Mouse (Mus musculus) embryonic facial prominence, embryonic 14.5 days (tissue): ENCODE results near the gene Neurl1a. TPM values are rescaled to one million over a fixed set of nuclear protein-coding genes. Genes with fewer than 3 reads are reported as not detected.

Experiments used
- ATAC-seq: fragments of 200-750 bp; cut with Nextera tagmentation; 2 replicates; pipeline ENCODE4 v1.8.0; 2017; ENCODE audit warnings: low read depth, moderate number of reproducible peaks, moderate TSS enrichment
- DNase-seq: peaks from one replicate; pipeline ENCODE4 v3.0.0-alpha.2; 2015; ENCODE audit warnings: low spot score
- H3K27ac ChIP-seq: fragments of 300-500 bp; sonication (generic); replicated peaks from 2 replicates; pipeline ENCODE4 v1.5.1; 2014; ENCODE audit warnings: low read depth, mild to moderate bottlenecking, low read length, moderate library complexity
- H3K27me3 ChIP-seq: fragments of 300-500 bp; sonication (generic); replicated peaks from 2 replicates; pipeline ENCODE4 v1.6.1; 2014; ENCODE audit warnings: low read length; ENCODE audit not compliant: control insufficient read depth, insufficient read depth
- H3K36me3 ChIP-seq: fragments of 300-500 bp; sonication (generic); 2 replicates; pipeline ENCODE4 v1.6.1; 2014; ENCODE audit warnings: low read length, mixed read lengths; ENCODE audit not compliant: control insufficient read depth, insufficient read depth
- H3K4me1 ChIP-seq: fragments of 300-500 bp; sonication (generic); 2 replicates; pipeline ENCODE4 v1.6.1; 2014; ENCODE audit warnings: antibody characterized with exemption, low read length; ENCODE audit not compliant: control insufficient read depth, insufficient read depth
- H3K4me2 ChIP-seq: fragments of 300-500 bp; sonication (generic); 2 replicates; pipeline ENCODE4 v1.6.1; 2014; ENCODE audit warnings: low read depth, mild to moderate bottlenecking, low read length, moderate library complexity, mixed read lengths
- H3K4me3 ChIP-seq: fragments of 300-500 bp; sonication (generic); 2 replicates; pipeline ENCODE4 v1.5.1; 2014; ENCODE audit warnings: low read depth, mild to moderate bottlenecking, low read length
- H3K9ac ChIP-seq: fragments of 300-500 bp; sonication (generic); 2 replicates; pipeline ENCODE4 v1.6.1; 2014; ENCODE audit warnings: low read depth, mild to moderate bottlenecking, low read length, moderate library complexity, mixed read lengths
- H3K9me3 ChIP-seq: fragments of 300-500 bp; sonication (generic); 2 replicates; pipeline ENCODE4 v1.6.1; 2016; ENCODE audit warnings: low read length; ENCODE audit not compliant: control insufficient read depth
- WGBS: fragments of 180-500 bp; shearing (Covaris S2); extraction: QIAGEN DNeasy Blood & Tissue Kit; methylation state at CpG from one replicate; pipeline ENCODE4 v1.1.7; 2014; 5-methylcytosine and 5-hydroxymethylcytosine counted together
- polyA plus RNA-seq: library from polyadenylated mRNA; unstranded; fragments of >200 nt; fragmentation: Nextera tagmentation; extraction: Ambion mirVana; gene quantifications from 2 replicates; pipeline ENCODE4 v1.2.1, GENCODE M21; 2014

The Neurl1a gene
- polyA plus RNA-seq, 1 experiment from 2014 or later: 8.2 TPM

GRCm38 (mm10) chr19:47231389-47231788 lies 52.8 kb downstream of the Neurl1a start:
- H3K36me3 ChIP-seq: no peaks in the 10 kb centered on the region
- H3K9me3 ChIP-seq: no peaks in the 10 kb centered on the region
- H3K9ac ChIP-seq: no peak overlapping the region
- no peak overlapping the region for H3K4me3 ChIP-seq
- peaks cover 12% of the 10 kb centered on the region for H3K4me1 ChIP-seq
- H3K4me2 ChIP-seq: no peak overlapping the region
- H3K27ac ChIP-seq: no peak overlapping the region
- DNase-seq: no peak
- H3K27me3 ChIP-seq: no peaks in the 10 kb centered on the region
- 85% methylated on average over 6 of the region's 6 CpGs for WGBS
- ATAC-seq: no peak

- DNase-seq (no peak), ATAC-seq (no peak)
- H3K27me3 ChIP-seq: no peaks in the 10 kb centered on the region
- H3K4me2 ChIP-seq: no peak overlapping the region
- WGBS: 88% methylated on average over 5 of the region's 5 CpGs
- H3K4me1 ChIP-seq: peaks cover 12% of the 10 kb centered on the region
- H3K27ac ChIP-seq: no peak overlapping the region
- no peak overlapping the region for H3K9ac ChIP-seq
- no peaks in the 10 kb centered on the region for H3K9me3 ChIP-seq
- no peaks in the 10 kb centered on the region for H3K36me3 ChIP-seq
- H3K4me3 ChIP-seq: no peak overlapping the region
Measured at GRCm38 (mm10) chr19:47232077-47232865, 53.7 kb downstream of the Neurl1a start.

- WGBS: 86% methylated on average over 3 of the region's 3 CpGs
- ATAC-seq (no peak), DNase-seq (no peak)
Measured at GRCm38 (mm10) chr19:47233087-47233486, 54.5 kb downstream of the Neurl1a start.

GRCm38 (mm10) chr19:47240076-47240475 lies 61.5 kb downstream of the Neurl1a start:
- 38% methylated on average over 12 of the region's 12 CpGs for WGBS
- peak overlapping the region; percentile 46; the same call in 1 of the 2 replicates for H3K9ac ChIP-seq

More at GRCm38 (mm10) chr19:47233087-47233486, 54.5 kb downstream of the Neurl1a start:
- H3K4me1 ChIP-seq: peaks cover 12% of the 10 kb centered on the region
- H3K9ac ChIP-seq: no peak overlapping the region
- no peaks in the 10 kb centered on the region for H3K9me3 ChIP-seq
- no peak overlapping the region for H3K27ac ChIP-seq
- H3K27me3 ChIP-seq: no peaks in the 10 kb centered on the region
- no peak overlapping the region for H3K4me2 ChIP-seq
- no peak overlapping the region for H3K4me3 ChIP-seq
- H3K36me3 ChIP-seq: no peaks in the 10 kb centered on the region

GRCm38 (mm10) chr19:47240957-47241356 lies 62.3 kb downstream of the Neurl1a start:
- Histone ChIP-seq H3K4me1 (no peaks in the 10 kb centered on the region), H3K9ac (no peak overlapping the region), H3K4me2 (peak overlapping the region; percentile 44), H3K36me3 (no peaks in the 10 kb centered on the region), H3K27ac (no peak overlapping the region), H3K4me3 (peak overlapping the region; percentile 28; the same call in 1 of the 2 replicates), H3K27me3 (no peaks in the 10 kb centered on the region), H3K9me3 (no peaks in the 10 kb centered on the region)
- ATAC-seq: no peak
- WGBS: 55% methylated on average over 7 of the region's 7 CpGs
- no peak for DNase-seq

More at GRCm38 (mm10) chr19:47240076-47240475, 61.5 kb downstream of the Neurl1a start:
- Histone ChIP-seq H3K27me3 (no peaks in the 10 kb centered on the region), H3K9me3 (no peaks in the 10 kb centered on the region), H3K36me3 (no peaks in the 10 kb centered on the region), H3K4me2 (peak overlapping the region; percentile 44), H3K4me3 (peak overlapping the region; percentile 28), H3K4me1 (no peaks in the 10 kb centered on the region), H3K27ac (no peak overlapping the region)
- DNase-seq (peak; percentile 80), ATAC-seq (peak; percentile 61; the same call in 1 of the 2 replicates)

- H3K9me3 ChIP-seq: no peaks in the 10 kb centered on the region
- H3K9ac ChIP-seq: no peak overlapping the region
- no peak overlapping the region for H3K4me2 ChIP-seq
- H3K4me1 ChIP-seq: no peaks in the 10 kb centered on the region
- DNase-seq (no peak), ATAC-seq (no peak)
- no peaks in the 10 kb centered on the region for H3K27me3 ChIP-seq
- no peak overlapping the region for H3K27ac ChIP-seq
- H3K4me3 ChIP-seq: no peak overlapping the region
- no peaks in the 10 kb centered on the region for H3K36me3 ChIP-seq
- 88% methylated on average over 4 of the region's 4 CpGs for WGBS
Measured at GRCm38 (mm10) chr19:47242227-47242626, 63.6 kb downstream of the Neurl1a start.

GRCm38 (mm10) chr19:47245512-47245911 lies 66.9 kb downstream of the Neurl1a start:
- Histone ChIP-seq H3K4me3 (no peak overlapping the region), H3K27ac (no peak overlapping the region), H3K4me1 (peaks cover 5% of the 10 kb centered on the region; the same call in 1 of the 2 replicates), H3K36me3 (no peaks in the 10 kb centered on the region), H3K9ac (no peak overlapping the region), H3K9me3 (no peaks in the 10 kb centered on the region), H3K27me3 (no peaks in the 10 kb centered on the region), H3K4me2 (no peak overlapping the region)
- WGBS: 73% methylated on average over 7 of the region's 8 CpGs
- no peak for ATAC-seq
- no peak for DNase-seq

- H3K4me2 ChIP-seq: no peak overlapping the region
- peaks cover 5% of the 10 kb centered on the region for H3K4me1 ChIP-seq
- no peak for ATAC-seq
Measured at GRCm38 (mm10) chr19:47247791-47248190, 69.2 kb downstream of the Neurl1a start.

GRCm38 (mm10) chr19:47248296-47248695 lies 69.7 kb downstream of the Neurl1a start:
- peak overlapping the region; percentile 39; the same call in 1 of the 2 replicates for H3K27ac ChIP-seq
- no peak for ATAC-seq
- H3K27me3 ChIP-seq: peaks cover 17% of the 10 kb centered on the region
- H3K4me2 ChIP-seq: no peak overlapping the region
- H3K9ac ChIP-seq: no peak overlapping the region
- no peak for DNase-seq
- H3K4me3 ChIP-seq: no peak overlapping the region
- 68% methylated on average over 7 of the region's 7 CpGs for whole genome bisulfite sequencing
- no peaks in the 10 kb centered on the region for H3K36me3 ChIP-seq
- peaks cover 10% of the 10 kb centered on the region for H3K4me1 ChIP-seq
- H3K9me3 ChIP-seq: no peaks in the 10 kb centered on the region

More at GRCm38 (mm10) chr19:47247791-47248190, 69.2 kb downstream of the Neurl1a start:
- Histone ChIP-seq H3K9ac (no peak overlapping the region), H3K9me3 (no peaks in the 10 kb centered on the region), H3K4me3 (no peak overlapping the region), H3K27ac (no peak overlapping the region), H3K36me3 (no peaks in the 10 kb centered on the region), H3K27me3 (peaks cover 12% of the 10 kb centered on the region)
- DNase-seq: no peak
- 61% methylated on average over 11 of the region's 11 CpGs for WGBS
